Mouse (Mus musculus): Measurements from ENCODE around the gene Tnfrsf22. TPM values are rescaled to one million over a fixed set of nuclear protein-coding genes. Genes with fewer than 3 reads are reported as not detected.

The Tnfrsf22 gene
- polyA plus RNA-seq (2011; ENCODE audit: insufficient read depth, insufficient read length, low read depth, missing spikeins) = 6.1 and 9.2 TPM in 2 replicates

DNA sequence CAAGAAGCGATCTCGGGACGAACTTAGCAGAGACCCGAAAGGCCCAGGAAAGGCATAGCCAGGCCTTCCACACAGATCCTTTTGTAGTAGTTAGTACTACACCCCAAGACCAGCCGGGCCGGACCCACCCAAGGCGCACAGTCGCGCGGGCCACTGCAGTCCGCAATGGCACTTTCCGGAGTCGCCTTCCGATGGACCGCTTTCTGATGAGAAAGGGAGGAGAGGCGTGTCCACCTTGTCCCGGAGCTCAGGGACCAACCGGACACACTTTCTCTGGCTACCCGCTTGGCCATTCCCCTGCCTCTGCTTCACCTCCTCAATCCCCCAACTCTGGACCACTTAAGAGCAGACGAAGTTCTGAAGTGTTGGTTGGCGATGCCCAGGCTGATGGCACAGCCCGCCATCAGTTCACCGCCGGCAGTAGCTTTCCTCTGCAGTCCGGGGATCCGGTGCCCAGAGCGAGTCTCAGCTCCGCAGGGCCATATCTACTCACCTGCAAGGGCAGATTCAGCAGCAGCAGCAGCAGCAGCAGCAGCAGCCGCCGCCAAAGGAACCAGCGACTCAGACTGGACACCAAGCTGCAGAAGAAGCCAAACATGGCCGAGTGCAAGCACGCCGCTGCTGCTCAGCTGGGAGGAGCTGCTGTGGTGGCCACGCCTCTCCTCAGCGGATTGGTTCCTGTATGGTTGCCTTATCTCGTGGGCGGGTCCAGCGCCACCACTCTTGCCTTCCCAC lies at the start of gene Tnfrsf22:
TSS of gene Tnfrsf22 (minus strand) at position 628 of the 735 bp plus-strand sequence.
- Histone ChIP-seq H3K36me3 (ENCODE audit: control insufficient read depth, insufficient read depth, low read length, poor library complexity, severe bottlenecking) (no peaks in the 10 kb centered on the region), H3K4me3 (ENCODE audit: low read depth, low read length) (peak within 1 kb of the TSS; percentile 82), H3K9ac (ENCODE audit: low read depth, poor library complexity, severe bottlenecking) (peak within 1 kb of the TSS; percentile 48), H3K4me1 (ENCODE audit: control insufficient read depth, insufficient read depth, low read length) (no peaks in the 10 kb centered on the region), H3K27me3 (ENCODE audit: control insufficient read depth, insufficient read depth, low read length, poor library complexity, severe bottlenecking) (no peaks in the 10 kb centered on the region), H3K27ac (ENCODE audit: insufficient read depth, low read length) (no peak within 1 kb of the TSS), H3K9me3 (replicated peaks; ENCODE audit: control insufficient read depth, insufficient read depth, low read length, poor library complexity, severe bottlenecking) (no peaks in the 10 kb centered on the region)
- no peak for TF ChIP-seq CTCF (IDR thresholded peaks at IDR 0.05; ENCODE audit: low read depth, low read length)
- TF ChIP-seq POLR2A (IDR thresholded peaks at IDR 0.05; ENCODE audit: insufficient read depth, low read length) = peak; percentile 72
- TF ChIP-seq EP300 (IDR thresholded peaks at IDR 0.05; ENCODE audit: insufficient read depth, low read depth, low read length) = no peak

DNA sequence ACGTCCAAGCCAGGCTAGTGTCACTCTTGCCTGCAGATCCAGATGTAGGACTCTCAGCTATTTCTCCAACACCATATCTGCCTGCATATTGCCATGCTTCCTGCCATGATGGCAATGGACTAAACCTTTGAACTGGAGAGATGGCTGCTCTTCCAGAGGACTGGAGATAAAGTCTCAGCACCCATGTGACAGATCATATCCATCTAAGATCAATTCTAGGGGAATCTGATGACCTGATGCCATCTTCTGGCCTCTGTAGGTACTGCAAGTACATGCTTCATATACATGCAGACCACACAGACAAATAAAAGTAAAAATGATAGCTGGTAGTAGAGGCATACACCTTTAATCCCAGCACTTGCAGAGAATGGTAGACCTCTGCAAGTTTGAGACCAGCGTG lies 46.7 kb upstream of the Tnfrsf22 start:
- H3K4me1 ChIP-seq (ENCODE audit: control insufficient read depth, insufficient read depth, low read length) = no peaks in the 10 kb centered on the region
- H3K27me3 ChIP-seq (ENCODE audit: control insufficient read depth, insufficient read depth, low read length, poor library complexity, severe bottlenecking) = no peaks in the 10 kb centered on the region
- H3K27ac ChIP-seq (ENCODE audit: insufficient read depth, low read length) = no peak overlapping the region
- TF ChIP-seq CTCF (IDR thresholded peaks at IDR 0.05; ENCODE audit: low read depth, low read length) = no peak
- TF ChIP-seq POLR2A (IDR thresholded peaks at IDR 0.05; ENCODE audit: insufficient read depth, low read length) = no peak
- TF ChIP-seq EP300 (IDR thresholded peaks at IDR 0.05; ENCODE audit: insufficient read depth, low read depth, low read length) = no peak
- no peak overlapping the region for H3K4me3 ChIP-seq (ENCODE audit: low read depth, low read length)
- no peak overlapping the region for H3K9ac ChIP-seq (ENCODE audit: low read depth, poor library complexity, severe bottlenecking)
- H3K9me3 ChIP-seq (replicated peaks; ENCODE audit: control insufficient read depth, insufficient read depth, low read length, poor library complexity, severe bottlenecking) = no peaks in the 10 kb centered on the region
- H3K36me3 ChIP-seq (ENCODE audit: control insufficient read depth, insufficient read depth, low read length, poor library complexity, severe bottlenecking) = no peaks in the 10 kb centered on the region

DNA sequence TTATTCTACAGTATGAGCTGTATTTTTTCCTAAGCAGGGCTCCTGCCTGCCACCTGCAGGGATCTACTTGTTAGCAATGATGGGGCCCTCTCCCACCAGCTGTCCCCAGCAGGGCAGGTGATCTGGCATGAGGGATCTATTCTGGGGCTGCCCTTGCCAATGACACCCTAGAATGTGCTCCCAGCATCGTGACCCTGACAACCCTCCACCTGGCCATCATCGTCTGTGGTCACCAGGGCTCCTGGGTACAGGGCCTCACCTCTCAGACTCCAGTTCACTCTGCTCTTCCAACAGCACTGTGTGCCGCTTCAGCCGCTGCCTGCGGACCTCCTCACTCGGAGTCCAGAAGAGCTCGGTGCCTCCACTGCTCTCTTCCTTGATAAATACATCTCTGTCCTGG lies 45.1 kb upstream of the Tnfrsf22 start:
- no peak for TF ChIP-seq CTCF (IDR thresholded peaks at IDR 0.05; ENCODE audit: low read depth, low read length)
- Histone ChIP-seq H3K9ac (ENCODE audit: low read depth, poor library complexity, severe bottlenecking) (no peak overlapping the region), H3K4me1 (ENCODE audit: control insufficient read depth, insufficient read depth, low read length) (no peaks in the 10 kb centered on the region), H3K27me3 (ENCODE audit: control insufficient read depth, insufficient read depth, low read length, poor library complexity, severe bottlenecking) (no peaks in the 10 kb centered on the region), H3K36me3 (ENCODE audit: control insufficient read depth, insufficient read depth, low read length, poor library complexity, severe bottlenecking) (no peaks in the 10 kb centered on the region), H3K4me3 (ENCODE audit: low read depth, low read length) (no peak overlapping the region), H3K9me3 (replicated peaks; ENCODE audit: control insufficient read depth, insufficient read depth, low read length, poor library complexity, severe bottlenecking) (no peaks in the 10 kb centered on the region), H3K27ac (ENCODE audit: insufficient read depth, low read length) (no peak overlapping the region)

- Histone ChIP-seq H3K4me3 (ENCODE audit: low read depth, low read length) (no peak overlapping the region), H3K9ac (ENCODE audit: low read depth, poor library complexity, severe bottlenecking) (no peak overlapping the region), H3K27ac (ENCODE audit: insufficient read depth, low read length) (no peak overlapping the region), H3K27me3 (ENCODE audit: control insufficient read depth, insufficient read depth, low read length, poor library complexity, severe bottlenecking) (no peaks in the 10 kb centered on the region), H3K36me3 (ENCODE audit: control insufficient read depth, insufficient read depth, low read length, poor library complexity, severe bottlenecking) (no peaks in the 10 kb centered on the region), H3K4me1 (ENCODE audit: control insufficient read depth, insufficient read depth, low read length) (no peaks in the 10 kb centered on the region), H3K9me3 (replicated peaks; ENCODE audit: control insufficient read depth, insufficient read depth, low read length, poor library complexity, severe bottlenecking) (no peaks in the 10 kb centered on the region)
- TF ChIP-seq EP300 (IDR thresholded peaks at IDR 0.05; ENCODE audit: insufficient read depth, low read depth, low read length) (no peak), CTCF (IDR thresholded peaks at IDR 0.05; ENCODE audit: low read depth, low read length) (no peak), POLR2A (IDR thresholded peaks at IDR 0.05; ENCODE audit: insufficient read depth, low read length) (no peak)
Measured at GRCm38 (mm10) chr7:143692746-143693510, 43.5 kb upstream of the Tnfrsf22 start.

DNA sequence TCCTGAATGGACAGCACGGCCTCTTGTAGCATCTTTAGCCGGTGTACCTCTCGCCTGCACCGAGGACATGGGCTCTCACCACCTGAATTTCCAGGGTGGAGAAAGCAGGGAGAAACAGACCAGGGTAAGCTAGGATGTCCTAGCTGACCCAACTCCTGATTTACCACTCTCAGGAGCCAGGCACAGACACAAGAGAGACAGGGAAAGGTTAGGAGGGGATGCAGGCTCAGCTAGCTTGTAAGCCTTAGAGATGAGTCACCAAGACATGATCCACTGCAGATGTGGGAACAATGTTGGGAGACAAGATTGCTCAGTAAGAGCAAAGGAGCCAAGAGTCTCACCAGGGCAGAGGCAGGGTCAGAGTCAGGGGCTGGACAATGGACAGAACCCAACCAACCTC lies 42.4 kb upstream of the Tnfrsf22 start:
- no peaks in the 10 kb centered on the region for H3K9me3 ChIP-seq (replicated peaks; ENCODE audit: control insufficient read depth, insufficient read depth, low read length, poor library complexity, severe bottlenecking)
- no peak overlapping the region for H3K27ac ChIP-seq (ENCODE audit: insufficient read depth, low read length)
- H3K4me1 ChIP-seq (ENCODE audit: control insufficient read depth, insufficient read depth, low read length) = no peaks in the 10 kb centered on the region
- TF ChIP-seq EP300 (IDR thresholded peaks at IDR 0.05; ENCODE audit: insufficient read depth, low read depth, low read length) (no peak), CTCF (IDR thresholded peaks at IDR 0.05; ENCODE audit: low read depth, low read length) (no peak), POLR2A (IDR thresholded peaks at IDR 0.05; ENCODE audit: insufficient read depth, low read length) (no peak)
- no peaks in the 10 kb centered on the region for H3K36me3 ChIP-seq (ENCODE audit: control insufficient read depth, insufficient read depth, low read length, poor library complexity, severe bottlenecking)
- H3K4me3 ChIP-seq (ENCODE audit: low read depth, low read length) = no peak overlapping the region
- H3K27me3 ChIP-seq (ENCODE audit: control insufficient read depth, insufficient read depth, low read length, poor library complexity, severe bottlenecking) = no peaks in the 10 kb centered on the region
- H3K9ac ChIP-seq (ENCODE audit: low read depth, poor library complexity, severe bottlenecking) = no peak overlapping the region

- Histone ChIP-seq H3K9me3 (replicated peaks; ENCODE audit: control insufficient read depth, insufficient read depth, low read length, poor library complexity, severe bottlenecking) (no peaks in the 10 kb centered on the region), H3K27me3 (ENCODE audit: control insufficient read depth, insufficient read depth, low read length, poor library complexity, severe bottlenecking) (no peaks in the 10 kb centered on the region), H3K9ac (ENCODE audit: low read depth, poor library complexity, severe bottlenecking) (no peak overlapping the region), H3K27ac (ENCODE audit: insufficient read depth, low read length) (no peak overlapping the region), H3K36me3 (ENCODE audit: control insufficient read depth, insufficient read depth, low read length, poor library complexity, severe bottlenecking) (no peaks in the 10 kb centered on the region), H3K4me1 (ENCODE audit: control insufficient read depth, insufficient read depth, low read length) (no peaks in the 10 kb centered on the region), H3K4me3 (ENCODE audit: low read depth, low read length) (no peak overlapping the region)
- no peak for TF ChIP-seq EP300 (IDR thresholded peaks at IDR 0.05; ENCODE audit: insufficient read depth, low read depth, low read length)
- TF ChIP-seq CTCF (IDR thresholded peaks at IDR 0.05; ENCODE audit: low read depth, low read length) = no peak
- TF ChIP-seq POLR2A (IDR thresholded peaks at IDR 0.05; ENCODE audit: insufficient read depth, low read length) = no peak
Measured at GRCm38 (mm10) chr7:143691181-143691580, 41.7 kb upstream of the Tnfrsf22 start.

Measured in ES-Bruce4 (cell line).